Mouse (Mus musculus): ENCODE data around the gene Ttc8.

Ttc8 gene

GRCm38 (mm10) chr12:98974157-98974804 is 53.9 kb downstream of the Ttc8 start:
- peak; percentile 75 for DNase-seq

- DNase-seq, result peak; percentile 58
Measured at GRCm38 (mm10) chr12:98981081-98981480, 60.7 kb downstream of the Ttc8 start.

GRCm38 (mm10) chr12:98984785-98985184 is 64.4 kb downstream of the Ttc8 start:
- peak; percentile 35 for DNase-seq

GRCm38 (mm10) chr12:98991076-98991829 is 70.9 kb downstream of the Ttc8 start:
- peak; percentile 25 for DNase-seq

GRCm38 (mm10) chr12:98991830-98992216 is 71.4 kb downstream of the Ttc8 start:
- peak; percentile 48 for DNase-seq

GRCm38 (mm10) chr12:98993736-98994135 is 73.4 kb downstream of the Ttc8 start:
- peak; percentile 5 for DNase-seq

- peak; percentile 35 for DNase-seq
Measured at GRCm38 (mm10) chr12:98994366-98994765, 74.0 kb downstream of the Ttc8 start.

- peak; percentile 58 for DNase-seq
Measured at GRCm38 (mm10) chr12:98995881-98996280, 75.5 kb downstream of the Ttc8 start.

- peak; percentile 44 for DNase-seq
Measured at GRCm38 (mm10) chr12:98996581-98996988, 76.2 kb downstream of the Ttc8 start.

- DNase-seq, result peak; percentile 61
Measured at GRCm38 (mm10) chr12:98997046-98997445, 76.7 kb downstream of the Ttc8 start.

GRCm38 (mm10) chr12:98998662-98999428 is 78.5 kb downstream of the Ttc8 start:
- DNase-seq, result peak; percentile 81

GRCm38 (mm10) chr12:99000310-99000709 is 79.9 kb downstream of the Ttc8 start:
- DNase-seq, result peak; percentile 15

- peak; percentile 70 for DNase-seq
Measured at GRCm38 (mm10) chr12:99003046-99003445, 82.7 kb downstream of the Ttc8 start.

GRCm38 (mm10) chr12:99004752-99005151 is 84.4 kb downstream of the Ttc8 start:
- no peak for DNase-seq

GRCm38 (mm10) chr12:99008786-99009185 is 88.4 kb downstream of the Ttc8 start:
- peak; percentile 21 for DNase-seq

- DNase-seq, result peak; percentile 42
Measured at GRCm38 (mm10) chr12:99009430-99009829, 89.1 kb downstream of the Ttc8 start.

GRCm38 (mm10) chr12:99010044-99010443 is 89.7 kb downstream of the Ttc8 start:
- DNase-seq, result peak; percentile 80

- DNase-seq, result peak; percentile 34
Measured at GRCm38 (mm10) chr12:99011161-99011861, 90.9 kb downstream of the Ttc8 start.

GRCm38 (mm10) chr12:99015870-99016269 is 95.5 kb downstream of the Ttc8 start:
- DNase-seq, result peak; percentile 61

- DNase-seq, result peak; percentile 21
Measured at GRCm38 (mm10) chr12:99024430-99024960, 104.1 kb downstream of the Ttc8 start.

- DNase-seq, result peak; percentile 12
Measured at GRCm38 (mm10) chr12:99026291-99026690, 105.9 kb downstream of the Ttc8 start.

GRCm38 (mm10) chr12:99028665-99029064 is 108.3 kb downstream of the Ttc8 start:
- DNase-seq, result peak; percentile 67

GRCm38 (mm10) chr12:99030022-99030421 is 109.6 kb downstream of the Ttc8 start:
- DNase-seq, result peak; percentile 33

Measured in heart, adult 11 months (tissue).